Mouse (Mus musculus): ENCODE measurements around the gene Ube2dnl1.

Ube2dnl1 gene

DNA sequence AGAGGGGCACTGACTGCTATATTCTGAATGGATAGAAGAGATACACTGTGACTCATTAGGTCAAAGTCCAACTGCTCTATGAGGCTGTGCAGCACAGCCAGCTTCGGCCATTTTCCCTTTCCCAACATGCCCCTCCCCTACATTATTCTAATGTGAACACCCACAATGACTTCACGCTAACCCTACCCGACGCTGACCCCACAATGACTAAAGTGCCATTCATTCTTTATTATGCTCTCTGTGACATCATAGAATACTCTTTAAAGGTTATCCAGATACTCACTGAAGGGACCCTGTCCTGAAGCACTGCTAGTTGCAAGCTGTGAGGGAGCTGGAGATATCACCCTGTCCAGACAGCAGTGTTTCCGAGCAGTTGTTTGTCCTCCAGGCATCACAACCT, at the start of gene Ube2dnl1:
Ube2dnl1 (plus strand) TSS at position 301 of the 400 bp plus-strand sequence.
- DNase-seq (ENCODE audit: extremely low spot score), result no peak

DNA sequence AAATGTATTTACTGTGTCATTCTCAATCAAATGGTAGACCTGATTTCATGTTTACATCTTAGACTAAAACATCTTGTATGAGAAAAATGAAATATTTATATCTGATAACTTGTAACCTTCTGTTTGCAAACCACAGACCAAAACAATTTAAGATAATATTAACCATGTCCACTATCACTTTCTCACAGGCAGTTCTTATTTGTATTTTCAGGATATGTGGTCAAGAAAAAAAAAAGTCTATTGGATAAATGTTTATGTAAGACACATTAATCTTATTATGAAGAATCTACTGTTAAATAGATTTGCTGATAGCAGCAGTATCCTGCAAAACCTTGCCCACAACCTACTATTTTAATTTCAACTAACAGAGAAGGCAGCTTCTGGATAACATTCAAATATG, 9.3 kb upstream of the Ube2dnl1 start:
- no peak for DNase-seq (ENCODE audit: extremely low spot score)

DNA sequence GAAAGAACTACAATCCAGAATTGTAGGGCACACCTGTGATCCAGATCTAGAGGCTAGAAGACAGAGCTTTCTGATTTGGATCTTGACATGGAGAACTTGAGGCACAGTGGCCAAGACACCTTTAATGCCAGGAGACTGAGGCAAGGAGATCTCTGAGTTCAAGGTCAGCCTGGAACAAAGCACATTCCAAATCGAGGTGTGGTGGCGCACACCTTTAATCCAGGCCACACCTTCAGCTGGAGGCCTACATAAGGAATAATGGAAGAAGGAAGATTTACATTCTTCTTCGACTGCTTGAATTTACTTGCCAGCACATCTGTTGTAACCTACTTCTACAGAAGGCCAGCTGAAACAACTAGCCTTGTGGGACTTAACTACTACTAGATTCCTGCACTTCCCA, 7.3 kb upstream of the Ube2dnl1 start:
- DNase-seq (ENCODE audit: extremely low spot score), result no peak

DNA sequence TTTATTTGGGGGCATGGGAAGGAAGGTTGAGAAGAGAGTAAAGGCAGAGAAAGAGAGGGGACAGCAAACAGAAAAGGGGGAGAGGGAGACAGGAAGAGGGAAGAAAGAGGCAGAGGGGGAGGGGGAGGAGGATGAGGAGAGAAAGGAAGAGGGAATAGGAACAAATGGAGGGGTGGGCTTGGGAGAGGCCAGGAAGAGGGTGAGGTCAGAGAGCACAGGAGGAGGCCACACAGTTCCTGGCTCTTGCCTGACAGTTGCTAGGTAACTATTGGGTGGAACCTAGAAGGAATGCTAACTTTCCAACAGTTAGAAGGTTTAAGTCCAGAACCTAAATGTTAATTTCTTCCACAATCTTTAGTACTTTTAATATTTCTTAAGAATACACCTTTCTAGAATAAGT, 1.4 kb upstream of the Ube2dnl1 start:
- DNase-seq (ENCODE audit: extremely low spot score), result no peak

DNA sequence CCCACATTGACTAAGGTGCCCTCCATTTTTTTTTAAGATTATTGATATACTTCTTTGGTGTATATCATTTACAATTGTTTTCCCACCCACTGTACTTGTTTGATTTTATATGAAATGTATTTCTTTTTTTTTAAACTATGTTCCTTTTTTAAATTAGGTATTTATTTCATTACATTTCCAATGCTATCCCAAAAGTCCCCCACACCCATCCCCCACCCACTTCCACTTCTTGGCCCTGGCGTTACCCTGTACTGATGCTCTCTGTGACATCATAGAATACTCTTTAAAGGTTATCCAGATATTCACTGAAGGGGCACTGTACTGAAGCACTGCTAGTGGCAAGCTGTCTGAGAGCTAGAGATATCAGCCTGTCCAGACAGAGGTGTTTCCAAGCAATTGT, 2.5 kb downstream of the Ube2dnl1 start, which contains the start of gene Ube2dnl2:
Ube2dnl2 (plus strand) TSS at position 301 of the 400 bp plus-strand sequence.
- no peak for DNase-seq (ENCODE audit: extremely low spot score)

DNA sequence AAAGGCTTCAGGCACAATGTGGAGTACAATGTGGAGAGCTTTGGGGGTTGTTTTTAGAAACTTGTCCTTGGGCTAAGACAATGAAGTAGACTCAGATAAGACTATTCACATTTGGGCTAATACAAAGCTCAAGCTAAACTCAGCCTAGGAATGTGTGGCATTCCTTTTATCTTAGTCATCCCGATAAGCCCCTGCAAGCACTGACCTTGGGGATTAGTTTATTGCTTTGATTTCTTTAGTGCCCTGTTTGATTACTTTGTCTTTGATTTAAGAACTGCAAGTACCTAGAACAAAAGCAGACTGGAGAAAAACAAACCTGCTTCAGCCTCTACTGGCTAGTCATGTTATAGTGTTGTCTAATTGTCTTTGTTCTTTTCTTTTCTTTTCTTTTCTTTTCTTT, 50.3 kb downstream of the Ube2dnl1 start:
- peak; percentile 0 for DNase-seq (ENCODE audit: extremely low spot score)

Measured in embryo, embryonic 9.5 days (tissue).